Mouse (Mus musculus) urinary bladder, postnatal 0 days (tissue): ENCODE data around the gene Ppm1b. TPM values are rescaled to one million over a fixed set of nuclear protein-coding genes. Genes with fewer than 3 reads are reported as not detected.

Source experiments
- polyA plus RNA-seq: library from polyadenylated mRNA; unstranded; fragments of >200 nt; fragmentation: Nextera tagmentation; extraction: Ambion mirVana; gene quantifications from 2 replicates; pipeline ENCODE4 v1.2.1, GENCODE M21; 2015

Ppm1b gene
- polyA plus RNA-seq, result 43.1 and 50.1 TPM in 2 replicates

DNA sequence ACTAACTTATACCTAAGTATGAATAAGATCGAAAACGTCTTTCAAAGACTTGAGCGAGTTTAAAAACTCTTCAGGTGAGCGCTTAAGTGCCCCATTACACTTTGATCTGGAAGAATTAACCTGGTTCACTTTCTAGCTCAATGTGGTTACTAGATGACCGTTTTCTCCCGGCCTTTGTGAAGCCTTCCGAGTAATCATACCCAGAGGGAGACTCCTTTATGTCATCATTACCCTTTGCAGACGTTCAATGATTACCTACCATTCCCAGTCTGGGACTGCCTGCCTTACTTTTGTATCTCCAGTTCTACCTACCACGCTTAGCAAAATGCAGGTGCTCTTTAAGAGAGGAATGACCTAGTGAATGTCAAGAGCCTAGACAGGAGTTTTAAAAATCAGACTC is at the start of gene Ppm1b:
Gene Ppm1b (plus strand): TSS at position 301 of the 400 bp plus-strand sequence.

DNA sequence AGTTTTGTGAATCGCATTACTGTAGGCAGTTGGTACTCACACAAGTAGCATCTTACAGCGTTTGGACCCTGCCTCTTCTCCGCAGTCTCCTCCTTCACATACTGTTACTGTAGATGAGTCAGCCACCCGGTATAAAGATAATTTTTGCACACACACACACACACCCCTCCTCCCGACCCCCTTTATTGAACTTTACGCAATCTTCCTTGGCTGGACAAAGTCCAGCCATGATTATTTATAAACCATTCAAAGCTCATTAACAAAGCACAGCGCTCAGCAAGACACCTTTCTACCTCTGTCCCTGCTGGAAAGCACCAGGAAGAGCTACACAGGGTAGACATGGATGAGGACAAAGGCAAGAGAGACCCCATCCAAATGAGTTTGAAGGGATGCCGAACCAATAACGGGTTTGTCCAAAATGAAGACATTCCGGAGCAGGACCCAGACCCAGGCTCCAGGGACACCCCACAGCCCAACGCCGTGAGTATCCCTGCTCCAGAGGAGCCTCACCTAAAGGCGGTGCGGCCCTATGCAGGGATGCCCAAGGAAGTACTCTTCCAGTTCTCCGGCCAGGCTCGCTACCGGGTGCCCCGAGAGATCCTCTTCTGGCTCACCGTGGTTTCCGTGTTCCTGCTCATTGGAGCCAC is 71.7 kb downstream of the Ppm1b start, which contains the start of gene Slc3a1:
Gene Slc3a1 (plus strand): TSS at position 284 of the 647 bp plus-strand sequence.

Other genes starting within 250 kb of the Ppm1b start
- 20.6 and 21.0 TPM in 2 replicates for gene Lrpprc, start 166.0 kb upstream of the Ppm1b start, polyA plus RNA-seq
- gene Slc3a1, start 71.6 kb downstream of the Ppm1b start, polyA plus RNA-seq, result 0.08 TPM in 1 of 2 replicates, not detected in the other
- gene Prepl, start 133.5 kb downstream of the Ppm1b start, polyA plus RNA-seq, result 14.4 and 19.5 TPM in 2 replicates
- gene Camkmt, start 133.8 kb downstream of the Ppm1b start, polyA plus RNA-seq, result 4.7 and 5.8 TPM in 2 replicates